Mouse (Mus musculus): ENCODE data around the gene Pipox. TPM values are rescaled to one million over a fixed set of nuclear protein-coding genes. Genes with fewer than 3 reads are reported as not detected.
A peak's percentile ranks its signal among the peaks of the same experiment; 100 is the strongest.

Gene Pipox
- 4.2 and 6.6 TPM in 2 replicates for polyA plus RNA-seq (2015; fragmentation: Nextera tagmentation; extraction: Ambion mirVana)

GRCm38 (mm10) chr11:77893787-77894718, at the start of gene Pipox:
Gene Pipox, minus strand, starts transcription at chr11:77894096.
- H3K4me2 ChIP-seq: peak within 1 kb of the TSS; percentile 34
- 8% methylated on average over 11 of the region's 11 CpGs for whole genome bisulfite sequencing
- peaks cover 83% of the 10 kb centered on the region for H3K4me1 ChIP-seq (replicated peaks)
- H3K4me3 ChIP-seq: no peak within 1 kb of the TSS
- H3K9me3 ChIP-seq: no peaks in the 10 kb centered on the region
- peaks cover 11% of the 10 kb centered on the region for H3K27me3 ChIP-seq
- peak within 1 kb of the TSS; percentile 85 for H3K27ac ChIP-seq
- no peaks in the 10 kb centered on the region for H3K36me3 ChIP-seq
- peak; percentile 84 for ATAC-seq (ENCODE audit: low FRiP score)
- H3K9ac ChIP-seq: peak within 1 kb of the TSS; percentile 51; the same call in 1 of the 2 replicates

GRCm38 (mm10) chr11:77942230-77942629, 48.3 kb upstream of the Pipox start:
- peak; percentile 64; the same call in 1 of the 2 replicates for ATAC-seq (ENCODE audit: low FRiP score)
- peak overlapping the region; percentile 46 for H3K9ac ChIP-seq

GRCm38 (mm10) chr11:77937649-77938410, 43.9 kb upstream of the Pipox start:
- Histone ChIP-seq H3K36me3 (no peaks in the 10 kb centered on the region), H3K27ac (no peak overlapping the region; the same call in 1 of the 2 replicates), H3K4me1 (replicated peaks) (peaks cover 80% of the 10 kb centered on the region), H3K9ac (0 out of 2 replicates have a peak overlapping the region, but pooled peaks have one; percentile 39), H3K4me3 (no peak overlapping the region), H3K9me3 (no peaks in the 10 kb centered on the region), H3K27me3 (peaks cover 77% of the 10 kb centered on the region), H3K4me2 (no peak overlapping the region)
- ATAC-seq (ENCODE audit: low FRiP score): no peak
- whole genome bisulfite sequencing: 18% methylated on average over 4 of the region's 4 CpGs

More at GRCm38 (mm10) chr11:77942230-77942629, 48.3 kb upstream of the Pipox start:
- H3K4me2 ChIP-seq: peak overlapping the region; percentile 15; the same call in 1 of the 2 replicates
- no peaks in the 10 kb centered on the region for H3K9me3 ChIP-seq
- H3K27me3 ChIP-seq: peaks cover 59% of the 10 kb centered on the region
- WGBS: 8% methylated on average over 5 of the region's 5 CpGs
- H3K4me3 ChIP-seq: no peak overlapping the region
- H3K4me1 ChIP-seq (replicated peaks): peaks cover 57% of the 10 kb centered on the region
- peak overlapping the region; percentile 86 for H3K27ac ChIP-seq
- H3K36me3 ChIP-seq: no peaks in the 10 kb centered on the region

- 8% methylated on average over 8 of the region's 8 CpGs for WGBS
- peak overlapping the region; percentile 51; the same call in 1 of the 2 replicates for H3K9ac ChIP-seq
- H3K4me2 ChIP-seq: peak overlapping the region; percentile 42
- peak overlapping the region; percentile 67 for H3K27ac ChIP-seq
- H3K4me1 ChIP-seq (replicated peaks): peaks cover 80% of the 10 kb centered on the region
- H3K27me3 ChIP-seq: peaks cover 86% of the 10 kb centered on the region
- H3K9me3 ChIP-seq: no peaks in the 10 kb centered on the region
- H3K4me3 ChIP-seq: peak overlapping the region; percentile 19
- no peak for ATAC-seq (ENCODE audit: low FRiP score)
- no peaks in the 10 kb centered on the region for H3K36me3 ChIP-seq
Measured at GRCm38 (mm10) chr11:77936846-77937245, 43.0 kb upstream of the Pipox start.

GRCm38 (mm10) chr11:77934568-77935311, 40.8 kb upstream of the Pipox start:
- H3K4me3 ChIP-seq: peak overlapping the region; percentile 66
- H3K9me3 ChIP-seq: no peaks in the 10 kb centered on the region
- WGBS: 51% methylated on average over 5 of the region's 5 CpGs
- ATAC-seq (ENCODE audit: low FRiP score): no peak
- H3K9ac ChIP-seq: peak overlapping the region; percentile 89
- peaks cover 72% of the 10 kb centered on the region for H3K27me3 ChIP-seq
- peaks cover 89% of the 10 kb centered on the region for H3K4me1 ChIP-seq (replicated peaks)
- peak overlapping the region; percentile 97 for H3K27ac ChIP-seq
- H3K36me3 ChIP-seq: no peaks in the 10 kb centered on the region
- peak overlapping the region; percentile 87 for H3K4me2 ChIP-seq

- H3K4me1 ChIP-seq (replicated peaks): peaks cover 95% of the 10 kb centered on the region
- H3K27me3 ChIP-seq: peaks cover 65% of the 10 kb centered on the region
- 5% methylated on average over 4 of the region's 4 CpGs for WGBS
- peak overlapping the region; percentile 89 for H3K9ac ChIP-seq
- no peaks in the 10 kb centered on the region for H3K36me3 ChIP-seq
- peak overlapping the region; percentile 97 for H3K27ac ChIP-seq
- peak overlapping the region; percentile 66 for H3K4me3 ChIP-seq
- no peaks in the 10 kb centered on the region for H3K9me3 ChIP-seq
- ATAC-seq (ENCODE audit: low FRiP score): no peak; the same call in 1 of the 2 replicates
- peak overlapping the region; percentile 87 for H3K4me2 ChIP-seq
Measured at GRCm38 (mm10) chr11:77934111-77934521, 40.2 kb upstream of the Pipox start.

GRCm38 (mm10) chr11:77932576-77932975, 38.7 kb upstream of the Pipox start:
- Histone ChIP-seq H3K4me1 (replicated peaks) (peaks cover 80% of the 10 kb centered on the region), H3K27ac (peak overlapping the region; percentile 97), H3K4me3 (peak overlapping the region; percentile 66), H3K27me3 (peaks cover 68% of the 10 kb centered on the region), H3K4me2 (peak overlapping the region; percentile 87), H3K9ac (peak overlapping the region; percentile 89), H3K36me3 (no peaks in the 10 kb centered on the region), H3K9me3 (no peaks in the 10 kb centered on the region)
- 43% methylated on average over 5 of the region's 5 CpGs for WGBS
- ATAC-seq (ENCODE audit: low FRiP score): no peak

- no peak for ATAC-seq (ENCODE audit: low FRiP score)
- H3K4me3 ChIP-seq: peak overlapping the region; percentile 66
- peaks cover 77% of the 10 kb centered on the region for H3K4me1 ChIP-seq (replicated peaks)
- peak overlapping the region; percentile 97 for H3K27ac ChIP-seq
- 1% methylated on average over 41 of the region's 41 CpGs for WGBS
- no peaks in the 10 kb centered on the region for H3K36me3 ChIP-seq
- H3K4me2 ChIP-seq: peak overlapping the region; percentile 87
- peak overlapping the region; percentile 89 for H3K9ac ChIP-seq
- H3K27me3 ChIP-seq: peaks cover 65% of the 10 kb centered on the region
- H3K9me3 ChIP-seq: no peaks in the 10 kb centered on the region
Measured at GRCm38 (mm10) chr11:77931541-77932433, 37.9 kb upstream of the Pipox start.

GRCm38 (mm10) chr11:77930751-77931540, 37.0 kb upstream of the Pipox start, which contains the start of gene Sez6:
Gene Sez6, plus strand, starts transcription at chr11:77930800.
- Histone ChIP-seq H3K9me3 (no peaks in the 10 kb centered on the region), H3K4me1 (replicated peaks) (peaks cover 77% of the 10 kb centered on the region)

GRCm38 (mm10) chr11:77927837-77928236, 33.9 kb upstream of the Pipox start:
- ATAC-seq (ENCODE audit: low FRiP score): no peak
- Histone ChIP-seq H3K4me1 (replicated peaks) (peaks cover 74% of the 10 kb centered on the region), H3K4me2 (no peak overlapping the region), H3K36me3 (no peaks in the 10 kb centered on the region), H3K9me3 (no peaks in the 10 kb centered on the region), H3K27me3 (peaks cover 28% of the 10 kb centered on the region), H3K4me3 (no peak overlapping the region), H3K27ac (no peak overlapping the region), H3K9ac (no peak overlapping the region)
- WGBS: 74% methylated on average over 5 of the region's 5 CpGs

More at GRCm38 (mm10) chr11:77930751-77931540, 37.0 kb upstream of the Pipox start, which contains the start of gene Sez6:
- peak; percentile 71 for ATAC-seq (ENCODE audit: low FRiP score)
- Histone ChIP-seq H3K4me2 (peak within 1 kb of the TSS; percentile 87), H3K9ac (peak within 1 kb of the TSS; percentile 89), H3K4me3 (peak within 1 kb of the TSS; percentile 66), H3K27ac (peak within 1 kb of the TSS; percentile 97), H3K36me3 (no peaks in the 10 kb centered on the region), H3K27me3 (peaks cover 57% of the 10 kb centered on the region)
- WGBS: under 1% methylated on average over 82 of the region's 94 CpGs

All from hindbrain, embryonic 13.5 days (tissue).